Mouse (Mus musculus): ENCODE data around the gene Vrk3. TPM values are rescaled to one million over a fixed set of nuclear protein-coding genes. Genes with fewer than 3 reads are reported as not detected.
A peak's percentile ranks its signal among the peaks of the same experiment; 100 is the strongest.
"Not testable (repeated sequence)": the region's sequence is repeated elsewhere in the genome, so short reads cannot be mapped to it uniquely, and the experiment has no call there.

The Vrk3 gene
- polyA plus RNA-seq, 1 experiment, result 105 TPM

- peaks cover 10% of the 10 kb centered on the region for H3K4me1 ChIP-seq (replicated peaks; ENCODE audit: control insufficient read depth, insufficient read depth, low read length)
- H3K27me3 ChIP-seq (ENCODE audit: control insufficient read depth, insufficient read depth, low read length), result no peaks in the 10 kb centered on the region
- no peak for TF ChIP-seq POLR2A (IDR thresholded peaks at IDR 0.05; ENCODE audit: control insufficient read depth, extremely low read depth, insufficient read depth, low read length, poor library complexity)
- no peak for TF ChIP-seq CTCF (IDR thresholded peaks at IDR 0.05; ENCODE audit: borderline replicate concordance, control insufficient read depth, extremely low read depth, insufficient read depth, low read length, poor library complexity)
- 81% methylated on average over 4 of the region's 4 CpGs for WGBS
- no peak overlapping the region for H3K4me3 ChIP-seq (ENCODE audit: control insufficient read depth, insufficient read depth, low read length)
- H3K27ac ChIP-seq (ENCODE audit: control insufficient read depth, insufficient read depth, low read length), result no peak overlapping the region
- DNase-seq, result no peak
- H3K36me3 ChIP-seq (ENCODE audit: control insufficient read depth, insufficient read depth, low read length), result peaks cover 1% of the 10 kb centered on the region; the same call in 1 of the 2 replicates
Measured at GRCm38 (mm10) chr7:44747115-44747514, 1.1 kb upstream of the Vrk3 start.

DNA sequence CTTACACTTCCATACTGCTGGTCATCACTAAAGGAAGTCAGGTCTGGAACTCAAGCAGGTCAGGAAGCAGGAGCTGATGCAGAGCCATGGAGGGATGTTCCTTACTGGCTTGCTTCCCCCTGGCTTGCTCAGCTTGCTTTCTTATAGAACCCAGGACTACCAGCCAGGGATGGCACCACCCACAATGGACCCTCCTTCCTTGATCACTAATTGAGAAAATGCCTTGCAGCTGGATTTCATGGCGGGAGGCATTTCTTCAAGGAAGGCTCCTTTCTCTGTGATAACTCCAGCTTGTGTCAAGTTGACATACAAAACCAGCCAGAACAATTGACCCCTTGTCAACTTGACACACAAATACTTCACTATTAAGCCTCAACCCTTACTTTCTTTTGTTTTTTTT, 2.7 kb downstream of the Vrk3 start, which contains the start of gene Zfp473:
TSS of gene Zfp473 (minus strand) at position 101 of the 400 bp plus-strand sequence.
- H3K4me1 ChIP-seq (replicated peaks; ENCODE audit: control insufficient read depth, insufficient read depth, low read length); DNase-seq; H3K27me3 ChIP-seq (ENCODE audit: control insufficient read depth, insufficient read depth, low read length); H3K4me3 ChIP-seq (ENCODE audit: control insufficient read depth, insufficient read depth, low read length); H3K27ac ChIP-seq (ENCODE audit: control insufficient read depth, insufficient read depth, low read length): not testable (repeated sequence)
- 100% methylated on average over 1 of the region's 1 CpGs for WGBS
- peaks cover 34% of the 10 kb centered on the region for H3K36me3 ChIP-seq (ENCODE audit: control insufficient read depth, insufficient read depth, low read length)

GRCm38 (mm10) chr7:44757164-44757563, 9.0 kb downstream of the Vrk3 start:
- Histone ChIP-seq H3K4me3 (ENCODE audit: control insufficient read depth, insufficient read depth, low read length) (no peak overlapping the region), H3K4me1 (replicated peaks; ENCODE audit: control insufficient read depth, insufficient read depth, low read length) (no peaks in the 10 kb centered on the region), H3K27me3 (ENCODE audit: control insufficient read depth, insufficient read depth, low read length) (no peaks in the 10 kb centered on the region), H3K36me3 (ENCODE audit: control insufficient read depth, insufficient read depth, low read length) (peaks cover 84% of the 10 kb centered on the region), H3K27ac (ENCODE audit: control insufficient read depth, insufficient read depth, low read length) (no peak overlapping the region)
- 98% methylated on average over 2 of the region's 2 CpGs for WGBS
- no peak for DNase-seq
- no peak for TF ChIP-seq CTCF (IDR thresholded peaks at IDR 0.05; ENCODE audit: borderline replicate concordance, control insufficient read depth, extremely low read depth, insufficient read depth, low read length, poor library complexity)
- no peak for TF ChIP-seq POLR2A (IDR thresholded peaks at IDR 0.05; ENCODE audit: control insufficient read depth, extremely low read depth, insufficient read depth, low read length, poor library complexity)

DNA sequence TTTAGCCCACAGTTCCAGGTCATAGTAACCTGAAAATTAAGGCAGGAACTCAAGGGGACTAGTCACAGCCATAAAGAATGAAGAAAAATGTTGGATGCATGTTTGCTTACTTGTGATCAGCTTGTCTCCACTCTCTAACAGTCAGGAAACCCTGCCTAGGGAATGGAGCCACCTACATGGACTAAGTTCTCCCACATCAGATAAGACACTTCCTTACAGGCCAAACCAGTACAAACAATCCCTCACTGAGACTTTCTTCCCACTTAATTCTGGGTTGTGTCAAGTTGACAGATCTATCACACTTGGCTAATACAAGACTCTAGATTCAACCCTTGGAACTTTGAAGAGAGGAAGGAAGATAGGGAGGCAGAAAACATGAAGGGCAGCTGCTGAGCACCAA, 12.2 kb downstream of the Vrk3 start:
- H3K36me3 ChIP-seq (ENCODE audit: control insufficient read depth, insufficient read depth, low read length), result peaks cover 79% of the 10 kb centered on the region
- no peak for TF ChIP-seq CTCF (IDR thresholded peaks at IDR 0.05; ENCODE audit: borderline replicate concordance, control insufficient read depth, extremely low read depth, insufficient read depth, low read length, poor library complexity)
- TF ChIP-seq POLR2A (IDR thresholded peaks at IDR 0.05; ENCODE audit: control insufficient read depth, extremely low read depth, insufficient read depth, low read length, poor library complexity), result no peak

GRCm38 (mm10) chr7:44768129-44768528, 19.9 kb downstream of the Vrk3 start:
- H3K36me3 ChIP-seq (ENCODE audit: control insufficient read depth, insufficient read depth, low read length), result peaks cover 56% of the 10 kb centered on the region
- TF ChIP-seq CTCF (IDR thresholded peaks at IDR 0.05; ENCODE audit: borderline replicate concordance, control insufficient read depth, extremely low read depth, insufficient read depth, low read length, poor library complexity) (no peak), POLR2A (IDR thresholded peaks at IDR 0.05; ENCODE audit: control insufficient read depth, extremely low read depth, insufficient read depth, low read length, poor library complexity) (no peak)
- peaks cover 11% of the 10 kb centered on the region for H3K4me1 ChIP-seq (replicated peaks; ENCODE audit: control insufficient read depth, insufficient read depth, low read length)
- H3K27ac ChIP-seq (ENCODE audit: control insufficient read depth, insufficient read depth, low read length), result no peak overlapping the region
- H3K27me3 ChIP-seq (ENCODE audit: control insufficient read depth, insufficient read depth, low read length), result no peaks in the 10 kb centered on the region
- no peak overlapping the region for H3K4me3 ChIP-seq (ENCODE audit: control insufficient read depth, insufficient read depth, low read length)
- DNase-seq, result no peak
- 98% methylated on average over 5 of the region's 5 CpGs for WGBS

More for the DNA sequence above, 12.2 kb downstream of the Vrk3 start:
- H3K4me3 ChIP-seq (ENCODE audit: control insufficient read depth, insufficient read depth, low read length), result no peak overlapping the region
- no peaks in the 10 kb centered on the region for H3K27me3 ChIP-seq (ENCODE audit: control insufficient read depth, insufficient read depth, low read length)
- no peaks in the 10 kb centered on the region for H3K4me1 ChIP-seq (replicated peaks; ENCODE audit: control insufficient read depth, insufficient read depth, low read length)
- no peak for DNase-seq
- no peak overlapping the region for H3K27ac ChIP-seq (ENCODE audit: control insufficient read depth, insufficient read depth, low read length)

- peaks cover 47% of the 10 kb centered on the region for H3K36me3 ChIP-seq (ENCODE audit: control insufficient read depth, insufficient read depth, low read length)
- TF ChIP-seq POLR2A (IDR thresholded peaks at IDR 0.05; ENCODE audit: control insufficient read depth, extremely low read depth, insufficient read depth, low read length, poor library complexity), result no peak
- no peak for TF ChIP-seq CTCF (IDR thresholded peaks at IDR 0.05; ENCODE audit: borderline replicate concordance, control insufficient read depth, extremely low read depth, insufficient read depth, low read length, poor library complexity)
- 65% methylated on average over 6 of the region's 6 CpGs for WGBS
- peak; percentile 13 for DNase-seq
- H3K4me3 ChIP-seq (ENCODE audit: control insufficient read depth, insufficient read depth, low read length), result no peak overlapping the region
- H3K27ac ChIP-seq (ENCODE audit: control insufficient read depth, insufficient read depth, low read length), result no peak overlapping the region
- peaks cover 16% of the 10 kb centered on the region for H3K4me1 ChIP-seq (replicated peaks; ENCODE audit: control insufficient read depth, insufficient read depth, low read length)
- no peaks in the 10 kb centered on the region for H3K27me3 ChIP-seq (ENCODE audit: control insufficient read depth, insufficient read depth, low read length)
Measured at GRCm38 (mm10) chr7:44770046-44770578, 21.9 kb downstream of the Vrk3 start.

GRCm38 (mm10) chr7:44772591-44773204, 24.5 kb downstream of the Vrk3 start:
- 61% methylated on average over 8 of the region's 8 CpGs for WGBS
- peak; percentile 38 for DNase-seq
- H3K36me3 ChIP-seq (ENCODE audit: control insufficient read depth, insufficient read depth, low read length), result peaks cover 35% of the 10 kb centered on the region
- no peaks in the 10 kb centered on the region for H3K27me3 ChIP-seq (ENCODE audit: control insufficient read depth, insufficient read depth, low read length)
- H3K27ac ChIP-seq (ENCODE audit: control insufficient read depth, insufficient read depth, low read length), result peak overlapping the region; percentile 70; the same call in 1 of the 2 replicates
- TF ChIP-seq POLR2A (IDR thresholded peaks at IDR 0.05; ENCODE audit: control insufficient read depth, extremely low read depth, insufficient read depth, low read length, poor library complexity), result no peak
- no peak for TF ChIP-seq CTCF (IDR thresholded peaks at IDR 0.05; ENCODE audit: borderline replicate concordance, control insufficient read depth, extremely low read depth, insufficient read depth, low read length, poor library complexity)
- no peak overlapping the region for H3K4me3 ChIP-seq (ENCODE audit: control insufficient read depth, insufficient read depth, low read length)
- peaks cover 16% of the 10 kb centered on the region for H3K4me1 ChIP-seq (replicated peaks; ENCODE audit: control insufficient read depth, insufficient read depth, low read length)

Measured in thymus, adult 2 months (tissue).